Mouse (Mus musculus) c-Kit-positive CD71-negative TER-119-negative erythroid progenitor cells, embryonic 14.5 days (primary cell): Measurements from ENCODE around the gene Olfr370.

ENCODE experiments used
- DNase-seq: peaks from one replicate; pipeline ENCODE4 v3.0.0-alpha.2; 2013; ENCODE audit warnings: low read depth

The Olfr370 gene

DNA sequence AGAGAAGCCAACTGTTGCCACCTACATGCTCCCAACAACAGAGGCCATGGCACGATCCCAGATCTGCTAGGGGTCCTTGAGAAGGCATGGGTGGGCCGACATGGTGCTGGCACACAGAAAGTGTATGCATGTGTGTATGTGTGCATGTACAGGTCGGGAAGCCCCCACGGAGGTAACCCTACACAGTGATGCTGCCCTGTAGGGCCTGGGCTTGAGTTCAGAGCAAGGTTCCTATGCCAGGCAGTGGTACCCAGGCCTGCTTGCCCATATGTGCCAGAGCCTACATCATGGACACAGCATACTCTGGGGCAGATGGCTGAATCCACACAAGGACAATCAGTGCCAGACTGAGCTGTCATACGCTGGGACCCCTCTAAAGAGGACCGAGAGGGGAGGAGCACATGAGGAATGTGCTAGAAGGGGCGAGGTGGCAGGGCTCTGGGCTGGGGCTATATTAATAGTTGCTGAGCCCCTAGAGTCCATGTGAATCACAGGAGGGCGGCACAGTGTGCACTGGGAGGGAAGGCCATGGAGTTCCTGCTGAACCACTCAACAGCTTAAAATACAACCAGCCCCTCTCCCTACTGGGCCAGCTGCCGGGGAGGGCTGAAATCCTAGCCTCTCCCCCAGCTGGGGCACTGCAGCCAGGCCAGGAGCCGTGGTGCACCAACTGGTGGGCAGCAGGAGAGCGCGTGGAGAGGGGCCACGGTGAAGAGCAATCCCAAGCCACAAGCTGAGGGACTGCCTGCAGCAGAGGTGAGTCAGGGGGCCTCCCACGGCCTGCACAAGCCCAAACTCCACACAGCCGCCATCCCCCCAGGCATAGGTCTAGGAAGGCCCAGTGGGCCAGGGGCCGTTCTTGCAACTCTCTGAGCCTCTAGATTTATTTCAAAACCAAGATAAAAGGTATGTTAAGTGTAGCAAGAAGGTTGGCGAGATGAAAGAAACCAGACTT is 40.3 kb downstream of the Olfr370 start:
- DNase-seq = no peak

DNA sequence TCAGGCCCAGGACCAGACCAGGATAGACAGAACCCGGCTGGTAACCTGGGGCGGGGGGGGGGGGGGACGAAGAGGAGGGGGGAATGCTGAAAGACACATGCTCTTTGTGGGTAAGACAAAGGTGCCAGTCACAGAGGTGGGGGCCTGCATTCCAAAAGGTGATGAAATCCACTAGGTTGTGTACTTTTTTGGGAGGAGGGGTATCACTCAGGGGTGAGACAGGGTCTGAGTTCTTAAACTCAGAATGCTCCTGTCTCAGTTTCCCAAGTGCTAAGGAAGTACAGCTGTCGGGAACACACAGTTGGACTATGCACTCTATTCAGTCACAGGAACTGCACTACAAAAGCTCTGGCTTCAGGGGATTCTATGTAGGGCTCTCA is 40.9 kb downstream of the Olfr370 start:
- no peak for DNase-seq

DNA sequence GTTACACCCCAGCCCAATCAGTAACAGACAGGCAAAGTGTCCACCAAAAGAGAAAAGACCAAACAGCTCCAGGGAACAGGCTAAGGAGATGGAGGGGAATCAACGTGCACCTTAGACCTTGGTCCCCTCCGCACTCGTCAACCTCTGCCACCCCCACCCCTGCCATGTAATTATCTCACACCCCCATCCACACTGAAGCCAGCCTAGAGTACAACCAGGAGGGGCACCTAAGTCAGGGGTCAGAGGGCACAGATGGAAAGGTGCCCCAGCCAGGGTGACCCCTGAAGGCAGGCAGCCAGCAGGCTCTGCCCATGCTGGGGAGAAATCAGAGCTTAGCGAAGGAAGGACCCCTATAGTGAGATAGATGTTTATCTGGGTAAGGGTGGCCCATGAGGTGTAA is 41.3 kb downstream of the Olfr370 start:
- no peak for DNase-seq

DNA sequence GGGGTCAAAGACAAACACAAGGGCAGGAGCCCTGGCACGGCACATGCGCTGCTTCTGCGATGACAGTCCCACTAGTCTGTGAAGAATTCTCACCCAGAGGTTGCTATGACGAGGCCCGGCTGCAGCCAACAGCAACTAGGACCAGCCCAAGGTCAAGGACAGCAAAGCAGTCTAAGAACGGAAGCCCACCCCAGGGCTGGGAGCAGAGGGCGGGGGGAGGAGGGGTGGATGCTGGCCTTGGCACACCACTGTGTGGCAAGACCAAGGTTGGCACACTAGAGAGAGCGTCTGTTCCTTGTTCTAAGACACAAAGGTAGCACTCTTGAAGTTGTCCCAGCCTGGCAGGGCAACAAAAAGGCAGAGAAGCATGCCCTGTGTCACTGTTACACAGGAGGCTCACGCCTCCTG is 41.8 kb downstream of the Olfr370 start:
- DNase-seq = no peak

DNA sequence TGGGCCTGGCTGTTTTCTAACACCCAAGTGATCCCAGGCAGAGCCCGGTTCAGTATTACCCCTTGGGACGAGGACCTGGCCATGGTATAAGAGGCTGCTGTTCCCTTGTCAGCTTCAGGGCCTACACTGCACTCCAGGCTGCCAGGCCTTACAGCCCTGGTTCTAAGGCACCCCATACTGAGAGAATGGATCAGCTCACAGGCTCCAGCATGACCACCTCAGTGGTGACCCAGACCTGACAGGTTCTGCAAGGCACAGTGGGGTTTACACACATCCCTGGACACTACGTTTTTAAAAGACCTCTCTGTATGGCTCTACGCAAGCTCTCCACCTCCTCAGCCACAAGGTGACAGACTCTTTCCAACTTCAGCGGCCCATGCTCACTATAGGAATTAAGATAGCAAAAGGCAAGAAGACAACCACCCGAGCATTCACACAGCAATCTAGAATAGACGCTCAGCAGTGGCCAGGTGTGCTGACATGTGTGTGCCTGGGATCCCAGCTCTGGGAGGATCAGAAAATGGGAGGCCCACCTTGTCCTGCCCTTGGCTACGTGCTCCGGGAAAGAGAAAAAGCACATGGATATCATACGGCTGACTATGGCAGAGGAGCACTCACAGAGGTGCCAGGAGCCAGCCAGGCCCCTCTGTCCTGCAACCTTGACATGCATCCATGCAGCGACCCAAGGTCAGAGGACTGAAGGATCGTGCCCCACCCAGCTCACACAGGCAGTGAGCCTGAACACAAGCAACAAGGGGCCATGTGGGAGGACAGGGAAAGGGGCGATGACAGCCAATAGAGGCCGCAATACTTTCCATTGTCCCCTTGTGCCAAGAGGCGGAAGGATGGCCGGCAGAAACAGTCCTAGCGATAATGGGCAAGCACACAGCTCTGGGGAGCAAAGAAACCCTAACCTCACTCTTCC is 42.8 kb downstream of the Olfr370 start:
- no peak for DNase-seq

DNA sequence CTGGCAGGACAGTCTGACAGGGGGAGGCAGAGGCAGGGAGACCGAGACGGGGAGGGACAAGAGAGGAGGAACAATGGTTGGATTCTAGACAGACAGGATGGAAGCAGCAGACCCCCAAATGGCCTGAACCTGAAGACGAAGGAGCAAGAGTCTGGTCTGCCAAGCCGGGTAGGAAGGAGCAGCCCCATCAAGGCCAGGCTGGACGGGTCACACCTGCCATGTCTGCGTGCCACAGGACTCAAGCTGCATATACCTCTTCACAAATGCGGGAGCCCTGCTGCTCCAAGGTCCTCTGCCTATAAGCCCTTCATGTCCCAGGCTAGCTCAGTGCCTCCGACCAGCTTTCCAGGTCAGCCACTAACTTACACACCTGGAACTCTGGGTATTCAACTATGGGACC is 44.1 kb downstream of the Olfr370 start:
- no peak for DNase-seq

DNA sequence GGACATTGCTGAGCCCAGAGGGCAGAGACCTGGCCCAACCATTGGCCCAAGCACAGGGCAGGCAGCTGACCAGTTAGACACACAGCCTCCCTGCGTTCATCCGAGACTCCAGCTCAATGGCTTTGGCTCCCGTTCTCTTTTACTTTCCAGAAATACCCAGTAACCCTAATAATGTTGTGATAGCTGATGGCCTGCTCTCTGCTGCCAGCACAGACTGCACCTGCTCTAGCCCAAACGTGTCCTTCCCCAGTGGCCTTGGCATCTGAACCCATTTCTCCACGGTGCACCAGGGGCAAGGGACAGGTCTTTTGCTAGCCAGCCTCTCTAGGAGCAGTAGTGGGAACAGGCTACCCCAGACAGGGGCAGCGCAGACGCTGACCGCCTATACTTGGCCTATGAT is 45.2 kb downstream of the Olfr370 start:
- DNase-seq = no peak

DNA sequence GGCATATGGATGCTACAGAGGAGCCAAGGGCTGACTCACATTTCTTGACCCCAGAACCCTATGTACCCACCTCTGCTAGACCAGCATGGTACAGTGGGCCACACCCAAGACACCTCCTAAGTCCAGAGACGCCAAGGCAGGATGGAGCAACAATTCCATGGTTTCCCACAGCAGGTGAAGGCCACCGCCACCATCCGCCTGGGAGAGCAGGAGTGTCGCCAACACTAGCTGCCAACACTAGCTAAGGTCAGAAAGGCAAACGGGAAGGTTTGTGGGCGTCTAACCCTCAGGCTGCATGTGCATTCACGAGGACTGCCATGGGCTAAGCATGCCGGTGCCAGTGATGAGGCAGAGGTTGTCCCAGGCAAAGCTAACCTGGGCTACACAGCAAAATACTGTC is 46.6 kb downstream of the Olfr370 start:
- no peak for DNase-seq

DNA sequence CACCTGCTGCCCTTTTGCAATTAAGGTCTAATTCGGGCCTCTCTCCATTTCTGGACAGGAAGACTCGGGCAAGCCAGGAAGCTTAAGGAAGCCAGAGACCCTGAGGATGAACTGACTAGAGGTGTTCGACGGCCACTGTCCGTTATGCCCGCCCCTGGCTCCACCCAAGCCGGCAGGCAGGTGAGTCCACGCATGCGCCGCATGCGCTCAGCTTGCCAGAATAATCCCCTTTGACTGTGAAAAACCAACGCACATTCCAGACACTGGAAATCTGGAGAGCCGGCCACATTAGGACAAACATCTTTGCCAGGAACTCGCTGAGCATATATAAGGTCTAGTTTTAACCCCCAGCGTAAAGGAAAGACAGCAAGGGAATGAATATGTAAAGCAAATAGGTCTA is 47.7 kb downstream of the Olfr370 start:
- DNase-seq = no peak

DNA sequence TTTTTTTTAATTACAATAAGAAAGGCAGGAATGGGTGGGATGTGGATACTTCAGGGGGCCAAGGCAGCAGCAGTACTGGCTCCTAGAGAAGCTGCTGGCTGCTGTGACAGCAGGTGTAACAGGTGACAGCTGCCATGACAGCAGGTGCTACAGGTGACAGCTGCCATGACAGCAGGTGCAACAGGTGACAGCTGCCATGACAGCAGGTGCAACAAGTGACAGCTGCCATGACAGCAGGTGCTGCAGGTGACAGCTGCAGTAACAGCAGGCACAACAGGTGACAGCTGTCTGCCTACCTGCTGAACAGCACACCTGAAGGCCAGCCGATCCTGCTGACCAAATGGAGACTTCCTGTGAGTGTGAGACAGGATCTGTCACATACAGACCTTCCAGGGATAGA is 49.2 kb downstream of the Olfr370 start:
- no peak for DNase-seq

DNA sequence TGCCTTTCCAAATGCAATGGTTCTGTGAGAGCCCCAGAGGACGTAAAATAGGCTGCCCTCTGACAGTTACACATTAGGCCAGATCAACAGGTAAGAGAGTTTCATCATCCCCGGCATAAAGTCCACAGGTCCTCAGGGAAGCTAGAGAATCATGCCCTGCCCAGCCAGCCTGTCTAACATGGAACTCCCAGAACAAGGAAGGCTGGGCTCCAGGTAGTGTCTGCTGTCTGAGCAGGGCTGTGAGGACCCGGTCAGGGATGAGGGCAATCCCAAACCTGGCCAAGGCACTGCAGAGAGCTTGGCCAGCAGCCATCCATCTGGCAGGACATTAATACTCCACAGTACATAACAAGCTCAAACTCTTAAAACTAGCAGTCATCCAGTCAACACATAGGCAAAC is 49.8 kb downstream of the Olfr370 start:
- no peak for DNase-seq

DNA sequence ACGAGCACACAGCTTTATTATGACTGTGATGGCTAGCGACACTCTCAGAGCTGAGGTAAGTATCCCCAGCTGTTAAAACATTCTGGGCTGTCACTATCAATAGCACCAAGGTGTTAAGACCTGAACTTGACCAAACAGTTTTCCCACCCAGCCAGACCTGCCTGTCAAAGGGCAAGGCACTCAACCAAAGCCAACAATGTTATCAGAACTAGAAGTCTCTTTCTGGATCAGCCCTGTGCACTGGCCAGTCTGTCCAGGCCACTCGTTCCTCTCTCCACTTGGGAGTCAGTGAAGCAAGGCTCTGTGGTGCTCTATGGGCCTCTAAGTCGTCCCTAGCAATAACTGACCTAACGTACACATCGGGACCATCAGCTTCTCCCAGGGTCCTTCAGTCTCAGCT is 52.1 kb downstream of the Olfr370 start:
- DNase-seq = no peak

DNA sequence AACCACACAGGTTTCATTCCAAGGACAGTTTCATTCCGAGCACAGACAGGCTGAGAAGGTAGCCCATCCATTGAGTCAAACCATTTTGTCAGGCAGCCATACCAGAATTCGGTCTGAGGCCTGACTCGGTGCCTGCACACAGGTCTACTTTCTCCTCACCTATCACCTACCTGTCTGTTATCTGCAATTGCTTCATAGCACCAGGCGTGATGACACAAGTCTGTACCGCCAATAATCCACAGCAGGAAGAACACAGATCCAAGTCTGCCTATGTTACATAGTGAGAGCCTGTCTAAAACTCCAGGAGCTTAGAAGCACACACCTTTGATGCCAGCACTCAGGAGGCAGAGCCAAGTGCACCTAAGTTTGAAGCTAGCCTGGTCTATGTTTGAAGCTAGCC is 53.3 kb downstream of the Olfr370 start:
- no peak for DNase-seq

DNA sequence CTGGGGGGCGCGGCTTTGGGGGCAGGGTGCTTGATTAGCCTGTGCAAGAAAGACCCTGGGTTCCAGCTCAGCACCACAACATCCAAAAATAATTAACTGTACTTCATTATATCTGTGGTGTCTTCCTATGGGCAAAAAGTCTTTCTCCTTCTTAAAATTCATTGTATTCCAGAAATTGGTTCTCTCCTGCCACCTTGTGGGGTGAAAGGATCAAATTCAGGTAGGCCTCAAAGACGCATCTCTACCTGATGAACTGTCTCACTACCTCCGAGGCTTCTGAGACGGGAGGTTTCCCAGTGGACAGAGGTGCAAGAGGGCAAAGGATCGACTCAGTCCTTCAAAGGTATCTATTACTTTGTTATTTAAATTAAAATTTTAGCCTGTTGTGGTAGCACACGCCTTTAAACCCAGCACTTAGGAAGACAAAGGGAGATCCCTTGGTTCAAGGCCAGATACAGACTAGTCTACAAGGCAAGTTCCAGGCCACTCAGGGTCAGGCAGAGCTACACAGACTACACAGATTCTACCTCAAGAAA is 55.0 kb downstream of the Olfr370 start:
- no peak for DNase-seq

DNA sequence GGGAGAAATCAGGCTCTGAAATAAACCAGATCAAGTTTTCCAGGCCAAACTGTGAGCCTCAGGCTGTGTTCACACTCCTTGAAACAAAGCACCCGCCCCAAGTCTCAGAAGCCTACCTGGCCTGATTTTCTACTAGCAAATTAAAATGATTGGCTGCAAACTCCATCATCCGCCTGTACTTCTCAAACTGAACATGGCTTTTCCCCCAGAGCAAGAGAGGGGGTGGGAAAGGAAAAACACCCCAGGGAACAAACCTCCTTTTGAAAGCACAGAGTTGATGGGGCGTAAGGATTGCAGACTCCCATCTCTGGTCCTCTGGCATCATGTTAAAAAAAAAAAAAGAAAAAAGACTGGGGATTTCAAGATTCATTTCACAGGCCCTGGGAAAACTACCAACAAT is 57.1 kb downstream of the Olfr370 start:
- DNase-seq = no peak

DNA sequence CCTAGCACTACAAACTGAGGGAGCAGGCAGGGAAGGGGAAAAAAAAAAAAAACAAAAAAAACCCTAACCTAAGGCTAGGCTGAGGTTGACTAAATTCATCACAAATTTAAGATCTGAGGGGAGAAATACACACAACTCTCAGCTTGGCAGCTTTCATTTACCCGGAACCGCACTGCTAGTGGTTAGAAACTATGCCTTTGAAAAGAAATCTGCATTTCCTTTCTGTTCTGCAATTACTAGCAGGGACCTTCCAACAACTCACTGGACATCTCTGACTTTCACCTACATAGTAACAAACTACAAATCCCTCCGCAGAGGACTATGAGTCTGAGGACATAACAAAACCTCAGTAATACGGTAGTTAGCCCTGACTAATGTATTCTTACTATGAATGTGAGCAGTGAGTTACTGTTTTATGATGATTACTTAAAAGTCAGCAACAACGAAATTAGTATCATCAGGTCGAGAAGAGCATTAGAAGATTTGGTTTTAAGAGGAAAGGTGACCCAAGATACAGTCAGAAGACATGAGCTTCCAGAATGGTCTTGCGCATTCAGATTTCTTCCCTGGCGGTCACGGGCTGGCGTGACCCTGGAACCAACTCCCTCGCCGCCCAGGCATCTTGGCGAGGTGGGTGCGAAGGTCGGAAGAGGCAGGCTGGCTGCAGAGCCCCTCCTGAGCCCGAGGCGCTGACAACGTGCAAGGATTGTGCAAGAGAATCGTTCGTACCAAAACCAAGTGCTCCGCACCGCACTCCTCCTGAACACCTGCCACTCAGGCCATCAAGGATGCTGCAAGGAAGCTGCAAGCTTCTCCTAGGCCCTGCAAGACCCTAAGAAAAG is 58.0 kb downstream of the Olfr370 start:
- no peak for DNase-seq

DNA sequence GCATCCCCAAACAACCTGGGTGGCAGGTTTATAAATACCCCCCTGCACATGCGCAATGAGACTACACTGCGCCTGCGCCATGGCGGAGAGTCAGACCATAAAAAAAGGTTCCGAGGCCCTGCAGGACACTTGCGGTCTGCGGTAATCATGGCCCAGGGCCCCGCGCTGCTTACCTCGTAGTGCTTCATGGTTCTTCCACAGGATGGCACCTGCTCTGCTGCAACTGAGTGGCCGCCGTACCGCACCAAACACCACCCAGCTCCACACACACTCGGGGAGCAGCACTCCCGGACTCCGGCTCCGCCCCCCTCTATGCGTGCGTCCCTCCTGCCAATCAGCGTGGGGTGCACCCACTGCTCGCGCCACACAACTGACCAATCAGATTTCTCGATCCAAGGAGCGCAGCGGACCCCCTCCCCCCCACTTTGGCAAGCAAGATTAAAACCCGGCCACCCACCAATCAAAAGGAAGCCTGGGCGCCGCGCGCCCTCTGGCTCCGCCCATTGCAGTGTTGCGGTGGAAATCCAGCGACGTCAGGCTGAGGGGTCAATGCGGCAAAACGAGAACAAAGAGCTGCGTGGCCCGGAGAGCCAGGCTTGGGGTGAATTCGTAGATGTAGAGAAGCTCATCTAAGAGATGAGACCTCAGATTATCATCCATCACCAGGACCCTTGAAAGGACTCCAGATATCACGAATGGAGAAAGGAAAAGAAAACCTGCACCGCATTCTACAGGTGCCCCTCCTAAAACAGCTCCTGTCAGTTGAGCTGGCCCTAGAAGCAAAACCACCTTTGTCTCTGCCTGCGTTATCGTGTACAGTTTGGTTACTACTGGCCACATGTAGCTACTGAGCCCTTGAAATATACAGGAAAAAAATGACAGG is 58.8 kb downstream of the Olfr370 start:
- DNase-seq = peak; percentile 95
